Mouse (Mus musculus): ENCODE data around the gene Col4a1. TPM values are rescaled to one million over a fixed set of nuclear protein-coding genes. Genes with fewer than 3 reads are reported as not detected.

Gene Col4a1
- polyA plus RNA-seq, 1 experiment: 95.1 TPM

GRCm38 (mm10) chr8:11259832-11260615, 52.6 kb downstream of the Col4a1 start:
- 22% methylated on average over 10 of the region's 10 CpGs for WGBS
- no peak for DNase-seq
- no peak overlapping the region for H3K27ac ChIP-seq (ENCODE audit: control insufficient read depth, insufficient read depth, low read length)

GRCm38 (mm10) chr8:11258517-11259136, 54.0 kb downstream of the Col4a1 start:
- H3K27me3 ChIP-seq (ENCODE audit: control insufficient read depth, insufficient read depth, low read length): no peaks in the 10 kb centered on the region
- 79% methylated on average over 2 of the region's 2 CpGs for WGBS
- no peak for DNase-seq
- H3K4me1 ChIP-seq (replicated peaks; ENCODE audit: control insufficient read depth, insufficient read depth, low read length): no peaks in the 10 kb centered on the region
- no peaks in the 10 kb centered on the region for H3K36me3 ChIP-seq (ENCODE audit: control insufficient read depth, insufficient read depth, low read length)
- H3K4me3 ChIP-seq (ENCODE audit: control insufficient read depth, insufficient read depth, low read length): no peak overlapping the region
- no peak overlapping the region for H3K27ac ChIP-seq (ENCODE audit: control insufficient read depth, insufficient read depth, low read length)
- TF ChIP-seq CTCF (IDR thresholded peaks at IDR 0.05; ENCODE audit: borderline replicate concordance, control insufficient read depth, extremely low read depth, insufficient read depth, low read length, poor library complexity) (no peak), POLR2A (IDR thresholded peaks at IDR 0.05; ENCODE audit: control insufficient read depth, extremely low read depth, insufficient read depth, low read length, poor library complexity) (no peak)

More at GRCm38 (mm10) chr8:11259832-11260615, 52.6 kb downstream of the Col4a1 start:
- Histone ChIP-seq H3K4me1 (replicated peaks; ENCODE audit: control insufficient read depth, insufficient read depth, low read length) (no peaks in the 10 kb centered on the region), H3K27me3 (ENCODE audit: control insufficient read depth, insufficient read depth, low read length) (no peaks in the 10 kb centered on the region), H3K4me3 (ENCODE audit: control insufficient read depth, insufficient read depth, low read length) (no peak overlapping the region), H3K36me3 (ENCODE audit: control insufficient read depth, insufficient read depth, low read length) (no peaks in the 10 kb centered on the region)
- TF ChIP-seq POLR2A (IDR thresholded peaks at IDR 0.05; ENCODE audit: control insufficient read depth, extremely low read depth, insufficient read depth, low read length, poor library complexity) (no peak), CTCF (IDR thresholded peaks at IDR 0.05; ENCODE audit: borderline replicate concordance, control insufficient read depth, extremely low read depth, insufficient read depth, low read length, poor library complexity) (no peak)

- no peak for DNase-seq
Observed at GRCm38 (mm10) chr8:11257079-11258017, 55.3 kb downstream of the Col4a1 start.

GRCm38 (mm10) chr8:11256405-11256804, 56.2 kb downstream of the Col4a1 start:
- no peaks in the 10 kb centered on the region for H3K4me1 ChIP-seq (replicated peaks; ENCODE audit: control insufficient read depth, insufficient read depth, low read length)
- no peak overlapping the region for H3K27ac ChIP-seq (ENCODE audit: control insufficient read depth, insufficient read depth, low read length)
- no peaks in the 10 kb centered on the region for H3K36me3 ChIP-seq (ENCODE audit: control insufficient read depth, insufficient read depth, low read length)
- no peak for DNase-seq
- 84% methylated on average over 7 of the region's 7 CpGs for WGBS
- H3K4me3 ChIP-seq (ENCODE audit: control insufficient read depth, insufficient read depth, low read length): no peak overlapping the region
- H3K27me3 ChIP-seq (ENCODE audit: control insufficient read depth, insufficient read depth, low read length): no peaks in the 10 kb centered on the region
- TF ChIP-seq POLR2A (IDR thresholded peaks at IDR 0.05; ENCODE audit: control insufficient read depth, extremely low read depth, insufficient read depth, low read length, poor library complexity) (no peak), CTCF (IDR thresholded peaks at IDR 0.05; ENCODE audit: borderline replicate concordance, control insufficient read depth, extremely low read depth, insufficient read depth, low read length, poor library complexity) (no peak)

More at GRCm38 (mm10) chr8:11257079-11258017, 55.3 kb downstream of the Col4a1 start:
- no peak for TF ChIP-seq CTCF (IDR thresholded peaks at IDR 0.05; ENCODE audit: borderline replicate concordance, control insufficient read depth, extremely low read depth, insufficient read depth, low read length, poor library complexity)
- no peak for TF ChIP-seq POLR2A (IDR thresholded peaks at IDR 0.05; ENCODE audit: control insufficient read depth, extremely low read depth, insufficient read depth, low read length, poor library complexity)
- WGBS: 93% methylated on average over 13 of the region's 13 CpGs
- no peaks in the 10 kb centered on the region for H3K27me3 ChIP-seq (ENCODE audit: control insufficient read depth, insufficient read depth, low read length)
- no peak overlapping the region for H3K4me3 ChIP-seq (ENCODE audit: control insufficient read depth, insufficient read depth, low read length)
- H3K27ac ChIP-seq (ENCODE audit: control insufficient read depth, insufficient read depth, low read length): no peak overlapping the region
- no peaks in the 10 kb centered on the region for H3K4me1 ChIP-seq (replicated peaks; ENCODE audit: control insufficient read depth, insufficient read depth, low read length)
- H3K36me3 ChIP-seq (ENCODE audit: control insufficient read depth, insufficient read depth, low read length): no peaks in the 10 kb centered on the region

- no peaks in the 10 kb centered on the region for H3K27me3 ChIP-seq (ENCODE audit: control insufficient read depth, insufficient read depth, low read length)
- no peaks in the 10 kb centered on the region for H3K36me3 ChIP-seq (ENCODE audit: control insufficient read depth, insufficient read depth, low read length)
- no peaks in the 10 kb centered on the region for H3K4me1 ChIP-seq (replicated peaks; ENCODE audit: control insufficient read depth, insufficient read depth, low read length)
- H3K4me3 ChIP-seq (ENCODE audit: control insufficient read depth, insufficient read depth, low read length): no peak overlapping the region
- H3K27ac ChIP-seq (ENCODE audit: control insufficient read depth, insufficient read depth, low read length): no peak overlapping the region
- TF ChIP-seq POLR2A (IDR thresholded peaks at IDR 0.05; ENCODE audit: control insufficient read depth, extremely low read depth, insufficient read depth, low read length, poor library complexity): no peak
- no peak for TF ChIP-seq CTCF (IDR thresholded peaks at IDR 0.05; ENCODE audit: borderline replicate concordance, control insufficient read depth, extremely low read depth, insufficient read depth, low read length, poor library complexity)
- 90% methylated on average over 7 of the region's 7 CpGs for WGBS
- DNase-seq: no peak
Observed at GRCm38 (mm10) chr8:11255680-11256079, 56.9 kb downstream of the Col4a1 start.

All from thymus, adult 2 months (tissue).